Mouse (Mus musculus): Measurements from ENCODE around the gene Ccdc116. TPM values are rescaled to one million over a fixed set of nuclear protein-coding genes. Genes with fewer than 3 reads are reported as not detected.

The Ccdc116 gene
- polyA plus RNA-seq (2017; shearing (Covaris generic)) = 0.36 TPM

GRCm38 (mm10) chr16:17146772-17147235 lies at the start of gene Ccdc116:
TSS of gene Ccdc116 (minus strand) at chr16:17147229.

GRCm38 (mm10) chr16:17144339-17144738 lies 2.7 kb downstream of the Ccdc116 start, which contains the start of gene Ydjc:
TSS of gene Ydjc (plus strand) at chr16:17144621.

GRCm38 (mm10) chr16:17132089-17132905 lies 14.7 kb downstream of the Ccdc116 start, which contains the start of gene Sdf2l1:
TSS of gene Sdf2l1 (minus strand) at chr16:17132383.

GRCm38 (mm10) chr16:17124871-17125520 lies 22.0 kb downstream of the Ccdc116 start, which contains the start of gene 2610318N02Rik:
TSS of gene 2610318N02Rik (minus strand) at chr16:17125167.

GRCm38 (mm10) chr16:17110771-17111743 lies 36.0 kb downstream of the Ccdc116 start, which contains the start of gene Ppil2:
TSS of gene Ppil2 (minus strand) at chr16:17111257.

Other genes starting within 250 kb of the Ccdc116 start
- gene Mapk1, start 163.8 kb downstream of the Ccdc116 start, polyA plus RNA-seq (2017; shearing (Covaris generic)) = 171 TPM
- 0.91 TPM for gene Ypel1, start 77.5 kb downstream of the Ccdc116 start, polyA plus RNA-seq (2017; shearing (Covaris generic))
- 172 TPM for gene Ppil2, start 36.0 kb downstream of the Ccdc116 start, polyA plus RNA-seq (2017; shearing (Covaris generic))
- gene 2610318N02Rik, start 22.1 kb downstream of the Ccdc116 start, polyA plus RNA-seq (2017; shearing (Covaris generic)) = 1.8 TPM
- gene Sdf2l1, start 14.8 kb downstream of the Ccdc116 start, polyA plus RNA-seq (2017; shearing (Covaris generic)) = 23.0 TPM
- 5.0 TPM for gene Ydjc, start 2.6 kb downstream of the Ccdc116 start, polyA plus RNA-seq (2017; shearing (Covaris generic))
- gene Ube2l3, start 55.4 kb upstream of the Ccdc116 start, polyA plus RNA-seq (2017; shearing (Covaris generic)) = 226 TPM
- 0.06 TPM for gene Rimbp3, start 61.4 kb upstream of the Ccdc116 start, polyA plus RNA-seq (2017; shearing (Covaris generic))
- 3.1 TPM for gene Hic2, start 86.3 kb upstream of the Ccdc116 start, polyA plus RNA-seq (2017; shearing (Covaris generic))
- gene Tmem191c, start 128.8 kb upstream of the Ccdc116 start, polyA plus RNA-seq (2017; shearing (Covaris generic)) = 137 TPM
- gene Serpind1, start 184.1 kb upstream of the Ccdc116 start, polyA plus RNA-seq (2017; shearing (Covaris generic)) = 0.67 TPM

All from effector memory CD4-positive, alpha-beta T cell, adult 5 months (primary cell).